Mouse (Mus musculus): ENCODE data around the gene Grap. TPM values are rescaled to one million over a fixed set of nuclear protein-coding genes. Genes with fewer than 3 reads are reported as not detected.

Grap gene
- total and polyA plus RNA-seq, 2 experiments from 2014 or later, result 5.6 to 6.9 TPM

- ATAC-seq (no peak), DNase-seq (no peak)
- Histone ChIP-seq H3K4me2 (ENCODE audit: low read depth) (no peak overlapping the region), H3K27me3 (ENCODE audit: insufficient read depth, low read length) (no peaks in the 10 kb centered on the region), H3K4me1 (ENCODE audit: insufficient read depth) (no peaks in the 10 kb centered on the region), H3K9me3 (ENCODE audit: low read length) (no peaks in the 10 kb centered on the region), H3K27ac (ENCODE audit: low read depth, low read length) (no peak overlapping the region), H3K9ac (no peak overlapping the region), H3K36me3 (ENCODE audit: insufficient read depth) (no peaks in the 10 kb centered on the region), H3K4me3 (ENCODE audit: low read depth, low read length) (no peak overlapping the region)
- no peak for TF ChIP-seq CTCF (IDR thresholded peaks at IDR 0.05; ENCODE audit: low read depth)
- WGBS, result 95% methylated on average over 5 of the region's 5 CpGs
Measured at GRCm38 (mm10) chr11:61662189-61662588, 9.1 kb downstream of the Grap start.

GRCm38 (mm10) chr11:61665401-61665800 is 12.3 kb downstream of the Grap start:
- H3K9me3 ChIP-seq (ENCODE audit: low read length), result no peaks in the 10 kb centered on the region
- H3K4me2 ChIP-seq (ENCODE audit: low read depth), result no peak overlapping the region
- 85% methylated on average over 4 of the region's 4 CpGs for WGBS
- H3K4me1 ChIP-seq (ENCODE audit: insufficient read depth), result no peaks in the 10 kb centered on the region
- DNase-seq (no peak), ATAC-seq (no peak)
- H3K9ac ChIP-seq, result no peak overlapping the region
- no peak overlapping the region for H3K4me3 ChIP-seq (ENCODE audit: low read depth, low read length)
- H3K27me3 ChIP-seq (ENCODE audit: insufficient read depth, low read length), result no peaks in the 10 kb centered on the region
- TF ChIP-seq CTCF (IDR thresholded peaks at IDR 0.05; ENCODE audit: low read depth), result no peak
- H3K27ac ChIP-seq (ENCODE audit: low read depth, low read length), result no peak overlapping the region
- H3K36me3 ChIP-seq (ENCODE audit: insufficient read depth), result no peaks in the 10 kb centered on the region

GRCm38 (mm10) chr11:61665991-61666799 is 13.1 kb downstream of the Grap start:
- WGBS, result 48% methylated on average over 7 of the region's 7 CpGs

GRCm38 (mm10) chr11:61667248-61667647 is 14.2 kb downstream of the Grap start:
- Histone ChIP-seq H3K9ac (no peak overlapping the region), H3K27me3 (ENCODE audit: insufficient read depth, low read length) (no peaks in the 10 kb centered on the region), H3K27ac (ENCODE audit: low read depth, low read length) (no peak overlapping the region), H3K4me3 (ENCODE audit: low read depth, low read length) (no peak overlapping the region), H3K9me3 (ENCODE audit: low read length) (no peaks in the 10 kb centered on the region), H3K4me1 (ENCODE audit: insufficient read depth) (no peaks in the 10 kb centered on the region), H3K4me2 (ENCODE audit: low read depth) (no peak overlapping the region), H3K36me3 (ENCODE audit: insufficient read depth) (no peaks in the 10 kb centered on the region)
- no peak for DNase-seq
- 87% methylated on average over 5 of the region's 5 CpGs for WGBS
- no peak for TF ChIP-seq CTCF (IDR thresholded peaks at IDR 0.05; ENCODE audit: low read depth)
- ATAC-seq, result no peak

More at GRCm38 (mm10) chr11:61665991-61666799, 13.1 kb downstream of the Grap start:
- peak; percentile 29 for DNase-seq
- Histone ChIP-seq H3K4me1 (ENCODE audit: insufficient read depth) (no peaks in the 10 kb centered on the region), H3K4me2 (ENCODE audit: low read depth) (no peak overlapping the region), H3K27me3 (ENCODE audit: insufficient read depth, low read length) (no peaks in the 10 kb centered on the region), H3K36me3 (ENCODE audit: insufficient read depth) (no peaks in the 10 kb centered on the region), H3K4me3 (ENCODE audit: low read depth, low read length) (no peak overlapping the region), H3K27ac (ENCODE audit: low read depth, low read length) (no peak overlapping the region), H3K9ac (no peak overlapping the region), H3K9me3 (ENCODE audit: low read length) (no peaks in the 10 kb centered on the region)
- peak; percentile 71 for TF ChIP-seq CTCF (IDR thresholded peaks at IDR 0.05; ENCODE audit: low read depth)
- no peak for ATAC-seq

- H3K27ac ChIP-seq (ENCODE audit: low read depth, low read length), result no peak overlapping the region
- H3K9me3 ChIP-seq (ENCODE audit: low read length), result no peaks in the 10 kb centered on the region
- DNase-seq (no peak), ATAC-seq (no peak)
- no peak overlapping the region for H3K4me3 ChIP-seq (ENCODE audit: low read depth, low read length)
- no peak overlapping the region for H3K9ac ChIP-seq
- H3K27me3 ChIP-seq (ENCODE audit: insufficient read depth, low read length), result no peaks in the 10 kb centered on the region
- WGBS, result 82% methylated on average over 5 of the region's 5 CpGs
- no peak for TF ChIP-seq CTCF (IDR thresholded peaks at IDR 0.05; ENCODE audit: low read depth)
- H3K4me1 ChIP-seq (ENCODE audit: insufficient read depth), result no peaks in the 10 kb centered on the region
- no peak overlapping the region for H3K4me2 ChIP-seq (ENCODE audit: low read depth)
- H3K36me3 ChIP-seq (ENCODE audit: insufficient read depth), result no peaks in the 10 kb centered on the region
Measured at GRCm38 (mm10) chr11:61667782-61668181, 14.7 kb downstream of the Grap start.

GRCm38 (mm10) chr11:61669492-61670490 is 16.7 kb downstream of the Grap start:
- Histone ChIP-seq H3K36me3 (ENCODE audit: insufficient read depth) (no peaks in the 10 kb centered on the region), H3K27ac (ENCODE audit: low read depth, low read length) (no peak overlapping the region), H3K9ac (no peak overlapping the region), H3K9me3 (ENCODE audit: low read length) (no peaks in the 10 kb centered on the region), H3K4me2 (ENCODE audit: low read depth) (no peak overlapping the region), H3K4me1 (ENCODE audit: insufficient read depth) (no peaks in the 10 kb centered on the region), H3K27me3 (ENCODE audit: insufficient read depth, low read length) (no peaks in the 10 kb centered on the region), H3K4me3 (ENCODE audit: low read depth, low read length) (no peak overlapping the region)
- ATAC-seq, result no peak
- no peak for DNase-seq
- TF ChIP-seq CTCF (IDR thresholded peaks at IDR 0.05; ENCODE audit: low read depth), result no peak
- 86% methylated on average over 14 of the region's 14 CpGs for WGBS
